Mouse (Mus musculus) heart, embryonic 15.5 days (tissue): ENCODE measurements around the gene Acot12. TPM values are rescaled to one million over a fixed set of nuclear protein-coding genes. Genes with fewer than 3 reads are reported as not detected.
A peak's percentile ranks its signal among the peaks of the same experiment; 100 is the strongest.

Experiments
- ATAC-seq: fragments of 200-750 bp; cut with Nextera tagmentation; replicated peaks from 2 replicates; pipeline ENCODE4 v1.8.0; 2017; ENCODE audit warnings: low read depth, moderate TSS enrichment; ENCODE audit not compliant: insufficient number of reproducible peaks, insufficient read depth, low FRiP score
- H3K27ac ChIP-seq: fragments of 300-500 bp; sonication (generic); 2 replicates; pipeline ENCODE4 v1.5.1; 2015; ENCODE audit warnings: mild to moderate bottlenecking, inconsistent platforms
- H3K27me3 ChIP-seq: fragments of 300-500 bp; sonication (generic); 2 replicates; pipeline ENCODE4 v1.6.1; 2015; ENCODE audit warnings: inconsistent platforms
- H3K36me3 ChIP-seq: fragments of 300-500 bp; sonication (generic); 2 replicates; pipeline ENCODE4 v1.6.1; 2015; ENCODE audit warnings: mild to moderate bottlenecking, inconsistent platforms
- H3K4me1 ChIP-seq: fragments of 300-500 bp; sonication (generic); replicated peaks from 2 replicates; pipeline ENCODE4 v1.6.1; 2015; ENCODE audit warnings: inconsistent platforms
- H3K4me2 ChIP-seq: fragments of 300-500 bp; sonication (generic); 2 replicates; pipeline ENCODE4 v1.6.1; 2015; ENCODE audit warnings: inconsistent platforms, mild to moderate bottlenecking, moderate library complexity
- H3K4me3 ChIP-seq: fragments of 300-500 bp; sonication (generic); 2 replicates; pipeline ENCODE4 v1.5.1; 2015; ENCODE audit warnings: mild to moderate bottlenecking, inconsistent platforms
- H3K9ac ChIP-seq: fragments of 300-500 bp; sonication (generic); 2 replicates; pipeline ENCODE4 v1.6.1; 2015; ENCODE audit warnings: mild to moderate bottlenecking, inconsistent platforms
- H3K9me3 ChIP-seq: fragments of 300-500 bp; sonication (generic); replicated peaks from 2 replicates; pipeline ENCODE4 v1.6.1; 2016; ENCODE audit warnings: inconsistent platforms
- WGBS: fragments of 180-500 bp; shearing (Covaris S2); methylation state at CpG from one replicate; pipeline ENCODE4 v1.1.7; 2015; ENCODE audit warnings: mixed read lengths; 5-methylcytosine and 5-hydroxymethylcytosine counted together
- polyA plus RNA-seq: library from polyadenylated mRNA; unstranded; fragments of >200 nt; fragmentation: Nextera tagmentation; extraction: Ambion mirVana; gene quantifications from 2 replicates; pipeline ENCODE4 v1.2.1, GENCODE M21; 2015

Gene Acot12
- polyA plus RNA-seq, 1 experiment from 2014 or later = 0.08 TPM

DNA sequence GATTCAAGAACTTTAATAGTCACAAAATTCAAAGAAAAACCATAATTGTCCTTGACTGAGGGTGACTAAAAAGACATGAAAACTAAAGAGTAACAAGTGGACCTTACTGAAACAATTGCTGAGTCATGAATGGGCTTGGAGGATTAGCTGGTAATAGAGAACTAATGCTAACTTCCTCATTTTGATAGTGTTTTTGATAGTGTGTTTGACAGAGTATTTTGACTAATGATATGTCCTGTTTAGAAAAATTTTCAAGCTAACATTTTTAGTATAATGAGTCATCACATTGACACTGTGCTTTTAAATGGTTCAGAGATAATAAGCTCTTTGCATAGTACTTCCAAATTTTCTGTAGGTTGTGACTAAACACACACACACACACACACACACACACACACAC lies 13.4 kb upstream of the Acot12 start:
- H3K9me3 ChIP-seq = no peaks in the 10 kb centered on the region
- no peak overlapping the region for H3K4me3 ChIP-seq
- H3K4me2 ChIP-seq = no peak overlapping the region
- no peaks in the 10 kb centered on the region for H3K4me1 ChIP-seq
- no peaks in the 10 kb centered on the region for H3K27me3 ChIP-seq
- no peak overlapping the region for H3K9ac ChIP-seq
- no peaks in the 10 kb centered on the region for H3K36me3 ChIP-seq
- ATAC-seq = no peak
- no peak overlapping the region for H3K27ac ChIP-seq

DNA sequence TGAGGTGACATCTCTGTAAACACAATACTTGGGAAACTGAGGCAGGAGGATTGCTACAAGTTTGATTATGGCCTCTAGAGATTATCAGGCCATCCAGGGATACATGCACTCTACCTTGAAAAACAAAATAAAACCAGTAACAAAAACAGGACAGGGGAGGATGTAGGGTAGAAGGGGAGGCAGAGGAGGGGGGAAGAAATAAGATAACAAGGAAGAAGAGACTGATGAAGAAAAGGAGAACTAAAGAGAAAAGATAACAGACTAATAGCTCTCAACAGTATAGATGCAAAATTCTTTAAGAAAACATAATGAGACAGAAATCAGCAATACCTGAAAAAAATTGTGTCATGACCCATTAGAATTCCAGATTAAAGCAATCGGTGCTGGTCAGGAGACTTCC lies 4.1 kb upstream of the Acot12 start:
- H3K36me3 ChIP-seq = no peaks in the 10 kb centered on the region

DNA sequence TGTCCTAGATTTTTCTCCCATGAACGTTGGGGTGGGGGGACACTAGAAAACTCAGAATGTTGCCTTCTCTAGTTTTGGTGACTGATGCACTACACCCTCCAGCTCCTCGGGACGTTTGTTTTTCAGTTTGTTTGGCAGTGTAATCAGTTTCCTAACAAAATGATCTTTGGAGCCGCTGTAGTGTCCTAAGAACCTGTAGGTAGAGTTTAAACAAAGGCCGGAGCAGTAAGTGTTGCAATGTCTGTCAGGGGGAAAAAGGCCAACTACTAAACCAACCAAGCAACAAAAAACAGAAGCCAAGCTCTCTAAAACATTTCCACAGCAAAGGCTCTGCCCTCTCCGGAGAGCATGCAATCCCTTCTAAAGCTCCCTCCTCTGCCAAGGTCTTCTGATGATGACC lies 461 bp upstream of the Acot12 start:
- H3K9me3 ChIP-seq = no peaks in the 10 kb centered on the region
- H3K4me1 ChIP-seq = peaks cover 11% of the 10 kb centered on the region
- H3K4me2 ChIP-seq = peak overlapping the region; percentile 88
- no peak for ATAC-seq
- peaks cover 12% of the 10 kb centered on the region for H3K27me3 ChIP-seq
- no peak overlapping the region for H3K27ac ChIP-seq
- WGBS = 73% methylated on average over 6 of the region's 6 CpGs
- H3K36me3 ChIP-seq = no peaks in the 10 kb centered on the region
- H3K9ac ChIP-seq = no peak overlapping the region
- peak overlapping the region; percentile 54 for H3K4me3 ChIP-seq

More for the DNA sequence above, 4.1 kb upstream of the Acot12 start:
- Histone ChIP-seq H3K27ac (no peak overlapping the region), H3K4me3 (no peak overlapping the region), H3K4me1 (peaks cover 11% of the 10 kb centered on the region), H3K9me3 (no peaks in the 10 kb centered on the region), H3K4me2 (no peak overlapping the region), H3K27me3 (peaks cover 12% of the 10 kb centered on the region), H3K9ac (no peak overlapping the region)
- ATAC-seq = no peak
- WGBS = 83% methylated on average over 1 of the region's 1 CpGs

DNA sequence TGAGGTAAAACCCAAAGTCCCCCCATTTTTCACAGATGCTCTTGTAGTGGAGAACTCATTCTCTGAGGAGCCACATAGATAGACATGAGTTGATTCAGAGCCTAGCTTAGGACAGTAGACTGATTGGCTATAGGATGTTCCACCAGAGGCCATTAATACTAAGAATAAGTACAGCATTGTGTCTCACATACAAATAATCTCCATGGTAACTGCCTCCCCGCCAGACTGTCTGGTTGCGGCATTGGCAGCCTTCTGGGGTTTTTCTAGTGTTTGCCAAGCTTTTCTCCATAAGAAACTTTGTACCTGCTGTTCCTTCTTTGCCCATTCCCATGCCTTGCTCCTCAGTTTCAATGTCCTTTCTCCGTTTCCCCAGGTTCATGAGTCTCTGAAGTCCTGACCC lies 1.9 kb downstream of the Acot12 start:
- Histone ChIP-seq H3K9ac (no peak overlapping the region), H3K4me1 (peaks cover 11% of the 10 kb centered on the region), H3K27ac (no peak overlapping the region), H3K4me2 (no peak overlapping the region), H3K36me3 (no peaks in the 10 kb centered on the region), H3K9me3 (no peaks in the 10 kb centered on the region), H3K4me3 (no peak overlapping the region), H3K27me3 (peaks cover 12% of the 10 kb centered on the region)
- 89% methylated on average over 3 of the region's 3 CpGs for WGBS
- ATAC-seq = no peak

DNA sequence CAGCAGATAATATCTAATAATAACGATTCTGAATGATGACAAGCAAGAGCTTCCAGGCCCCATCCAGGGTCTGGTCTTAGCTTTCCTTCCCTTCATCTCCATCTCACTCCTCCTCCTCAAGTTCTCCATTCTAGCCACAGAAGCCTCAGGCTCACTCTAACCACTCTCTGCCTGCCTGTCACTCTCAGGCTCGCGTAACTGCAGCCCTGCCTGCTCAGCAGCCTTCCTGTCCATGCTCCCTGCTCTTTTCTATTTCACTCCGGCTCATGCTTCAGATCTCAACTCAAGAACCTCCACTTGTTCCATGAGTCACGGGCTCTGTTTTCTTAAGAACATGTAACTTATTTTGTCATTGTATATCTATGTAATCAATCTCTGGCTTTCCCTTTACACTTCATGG lies 5.2 kb downstream of the Acot12 start:
- ATAC-seq = no peak
- H3K27ac ChIP-seq = no peak overlapping the region
- WGBS = 74% methylated on average over 5 of the region's 5 CpGs

DNA sequence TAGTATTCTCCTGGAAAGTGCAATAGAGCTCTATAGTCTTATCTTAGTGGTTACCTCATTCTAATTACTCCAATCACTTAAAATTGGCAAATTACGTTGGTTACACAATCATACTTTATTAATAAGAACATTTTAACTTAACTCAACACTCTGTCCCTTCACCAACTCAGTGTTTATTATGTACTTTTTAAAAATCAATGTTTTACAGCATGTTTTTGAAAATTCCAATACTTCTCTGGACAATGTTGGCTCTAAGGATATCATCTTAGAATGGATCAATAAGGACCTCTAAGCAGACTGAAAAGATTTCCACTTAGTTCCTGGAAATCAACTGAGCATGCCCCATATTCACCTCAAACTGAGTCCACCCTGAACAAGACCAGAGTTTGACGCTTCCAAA lies 7.1 kb downstream of the Acot12 start:
- Histone ChIP-seq H3K27ac (no peak overlapping the region), H3K36me3 (no peaks in the 10 kb centered on the region), H3K4me3 (no peak overlapping the region), H3K4me1 (no peaks in the 10 kb centered on the region), H3K9ac (no peak overlapping the region), H3K27me3 (no peaks in the 10 kb centered on the region), H3K9me3 (no peaks in the 10 kb centered on the region), H3K4me2 (no peak overlapping the region)
- no peak for ATAC-seq
- WGBS = 81% methylated on average over 2 of the region's 2 CpGs

More for the DNA sequence above, 5.2 kb downstream of the Acot12 start:
- peaks cover under 1% of the 10 kb centered on the region; the same call in 1 of the 2 replicates for H3K27me3 ChIP-seq
- H3K9ac ChIP-seq = no peak overlapping the region
- no peak overlapping the region for H3K4me2 ChIP-seq
- H3K36me3 ChIP-seq = no peaks in the 10 kb centered on the region
- peaks cover 6% of the 10 kb centered on the region for H3K4me1 ChIP-seq
- H3K9me3 ChIP-seq = no peaks in the 10 kb centered on the region
- no peak overlapping the region for H3K4me3 ChIP-seq

DNA sequence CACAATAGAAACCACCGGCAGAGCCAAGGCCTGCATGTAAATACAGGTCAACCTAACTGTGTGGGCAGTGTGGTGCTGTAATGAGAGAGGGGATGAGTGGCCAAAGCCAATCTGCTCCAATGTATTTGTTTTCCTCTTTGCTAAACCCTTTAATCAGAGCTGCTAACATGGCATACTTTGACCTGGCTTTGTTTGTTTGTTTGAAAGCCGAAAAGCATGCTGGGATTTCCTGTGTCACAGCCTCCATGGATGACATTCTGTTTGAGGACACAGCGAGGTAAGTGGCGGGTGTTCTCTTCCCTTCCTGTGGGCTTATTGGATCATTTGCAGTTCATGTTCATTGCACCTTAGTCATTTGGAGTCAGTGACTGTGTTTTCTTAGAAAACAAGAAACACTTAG lies 8.7 kb downstream of the Acot12 start:
- Histone ChIP-seq H3K9ac (no peak overlapping the region), H3K4me3 (no peak overlapping the region), H3K27me3 (no peaks in the 10 kb centered on the region), H3K27ac (no peak overlapping the region), H3K4me2 (no peak overlapping the region), H3K36me3 (no peaks in the 10 kb centered on the region), H3K9me3 (no peaks in the 10 kb centered on the region), H3K4me1 (no peaks in the 10 kb centered on the region)
- 75% methylated on average over 4 of the region's 4 CpGs for WGBS
- no peak for ATAC-seq

DNA sequence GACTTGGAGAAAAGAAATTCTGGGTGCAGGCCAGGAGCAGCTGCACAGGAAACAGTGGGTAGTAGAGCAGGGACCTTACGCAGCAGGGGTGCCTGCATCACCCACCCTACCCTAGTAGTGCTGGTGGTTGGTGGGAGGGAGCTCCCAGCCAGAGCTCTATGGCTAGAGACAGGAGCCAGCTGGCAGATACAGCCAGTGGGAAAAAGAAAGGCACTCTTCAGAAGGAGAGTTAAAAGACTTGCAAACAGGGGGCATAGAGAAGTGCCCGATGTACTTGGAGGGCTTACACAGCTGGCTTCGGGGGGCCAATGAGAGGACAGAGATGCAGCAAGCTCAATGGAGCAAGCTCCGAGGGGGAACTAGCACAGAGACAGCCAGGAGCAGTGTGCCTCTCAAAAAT lies 12.4 kb downstream of the Acot12 start:
- Histone ChIP-seq H3K27me3 (no peaks in the 10 kb centered on the region), H3K36me3 (no peaks in the 10 kb centered on the region), H3K9ac (no peak overlapping the region), H3K4me3 (no peak overlapping the region), H3K9me3 (no peaks in the 10 kb centered on the region), H3K4me2 (no peak overlapping the region), H3K4me1 (no peaks in the 10 kb centered on the region), H3K27ac (no peak overlapping the region)
- no peak for ATAC-seq
- WGBS = 44% methylated on average over 4 of the region's 4 CpGs

DNA sequence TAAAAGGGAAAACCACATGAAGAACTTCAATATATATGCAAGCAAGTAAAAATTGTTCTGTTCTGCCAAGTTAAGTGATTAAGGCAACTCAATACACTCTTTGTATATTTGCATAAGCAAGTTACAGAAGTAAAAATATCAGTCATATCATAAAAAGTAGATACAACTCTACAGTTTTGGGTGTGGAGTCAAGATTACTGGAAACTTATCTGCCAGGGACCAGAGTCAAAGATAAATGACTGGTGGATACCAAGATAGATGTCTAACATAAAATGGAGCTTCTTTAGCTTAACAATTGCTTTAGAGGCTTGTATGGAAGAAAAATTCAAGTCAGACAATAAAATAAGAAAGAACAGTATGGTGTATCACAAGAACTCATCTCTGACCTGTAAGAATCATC lies 13.4 kb downstream of the Acot12 start:
- no peak overlapping the region for H3K4me2 ChIP-seq
- ATAC-seq = no peak
- H3K27ac ChIP-seq = no peak overlapping the region
- H3K27me3 ChIP-seq = no peaks in the 10 kb centered on the region
- H3K9me3 ChIP-seq = no peaks in the 10 kb centered on the region
- H3K4me1 ChIP-seq = no peaks in the 10 kb centered on the region
- no peak overlapping the region for H3K4me3 ChIP-seq
- H3K36me3 ChIP-seq = no peaks in the 10 kb centered on the region
- H3K9ac ChIP-seq = no peak overlapping the region

DNA sequence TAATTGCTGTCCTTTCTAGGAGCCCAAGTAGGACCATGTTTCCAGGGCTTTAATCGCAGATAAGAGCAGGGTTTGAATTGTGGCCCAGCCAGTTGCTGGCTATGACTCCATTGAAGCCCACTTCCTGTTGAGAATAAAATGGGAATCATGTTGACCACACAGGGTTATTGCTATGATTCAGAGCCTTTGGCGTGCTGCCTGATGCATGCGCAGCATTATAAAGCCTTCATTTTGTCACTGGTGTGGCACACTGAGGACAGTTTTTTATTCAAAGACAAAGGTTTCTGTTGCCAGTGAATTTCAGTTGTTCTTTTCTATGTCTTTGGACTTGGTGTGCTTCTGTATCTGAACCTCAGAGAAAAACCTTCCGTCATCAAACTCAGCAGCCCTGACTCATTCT lies 14.9 kb downstream of the Acot12 start:
- no peaks in the 10 kb centered on the region for H3K9me3 ChIP-seq
- WGBS = 84% methylated on average over 4 of the region's 4 CpGs
- no peak overlapping the region for H3K9ac ChIP-seq
- H3K4me1 ChIP-seq = no peaks in the 10 kb centered on the region
- no peak for ATAC-seq
- no peaks in the 10 kb centered on the region for H3K36me3 ChIP-seq
- no peak overlapping the region for H3K4me2 ChIP-seq
- no peak overlapping the region for H3K27ac ChIP-seq
- no peaks in the 10 kb centered on the region for H3K27me3 ChIP-seq
- no peak overlapping the region for H3K4me3 ChIP-seq

DNA sequence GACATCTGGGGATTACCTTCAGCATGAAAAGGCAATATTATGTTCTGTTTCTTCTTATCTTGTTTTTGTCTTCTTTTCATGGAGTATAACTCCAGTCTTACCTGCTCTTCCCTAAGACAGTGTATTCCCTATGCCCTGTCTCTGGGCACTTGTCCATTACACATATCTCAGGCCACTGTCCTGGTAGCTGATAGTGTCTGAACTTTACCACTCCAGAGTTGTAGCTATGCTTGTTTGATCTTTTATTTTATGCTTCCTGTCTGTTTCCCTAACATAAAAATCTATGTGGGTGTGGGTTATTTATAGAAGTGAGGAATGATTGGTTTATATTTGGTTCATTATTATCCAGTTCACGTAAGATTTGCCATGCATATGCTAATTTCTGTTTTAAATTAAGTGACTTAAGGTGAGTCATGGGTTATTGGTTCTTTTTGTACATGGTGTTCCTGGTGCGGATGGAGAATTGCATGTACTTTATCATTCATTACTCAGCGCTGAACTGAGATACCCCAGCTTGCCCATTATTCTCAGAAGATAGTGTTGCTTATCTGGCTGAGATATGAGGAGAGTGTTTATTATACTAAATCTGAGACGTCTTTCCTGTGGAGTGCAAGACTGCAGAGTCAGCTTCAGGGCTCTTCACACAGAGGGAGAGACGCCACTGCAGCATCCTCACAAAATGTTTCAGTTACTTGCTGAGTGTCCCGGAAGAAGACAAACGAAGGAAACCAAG lies 17.2 kb downstream of the Acot12 start:
- H3K4me3 ChIP-seq = no peak overlapping the region
- no peaks in the 10 kb centered on the region for H3K9me3 ChIP-seq
- no peaks in the 10 kb centered on the region for H3K27me3 ChIP-seq
- no peak overlapping the region for H3K4me2 ChIP-seq
- no peaks in the 10 kb centered on the region for H3K4me1 ChIP-seq
- WGBS = 46% methylated on average over 7 of the region's 7 CpGs
- H3K9ac ChIP-seq = no peak overlapping the region
- no peaks in the 10 kb centered on the region for H3K36me3 ChIP-seq
- ATAC-seq = no peak
- H3K27ac ChIP-seq = no peak overlapping the region

DNA sequence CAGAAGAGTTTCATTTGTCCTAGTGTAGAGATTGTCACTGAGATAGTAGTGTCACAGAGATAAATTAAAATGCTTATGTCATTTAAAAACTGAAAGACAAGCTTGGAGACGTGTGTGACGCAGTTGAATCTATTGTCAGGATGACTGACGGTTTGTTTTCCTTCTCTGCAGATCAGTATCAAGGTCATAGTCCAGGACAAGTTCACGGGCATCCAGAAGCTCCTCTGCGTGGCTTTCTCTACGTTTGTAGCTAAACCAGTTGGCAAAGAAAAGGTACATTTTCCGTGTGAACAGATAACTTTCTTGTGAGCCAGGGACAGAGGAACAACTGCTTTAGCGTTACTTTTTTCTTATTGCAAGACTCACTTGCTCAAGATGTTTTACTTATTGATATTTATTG lies 18.5 kb downstream of the Acot12 start:
- WGBS = 58% methylated on average over 8 of the region's 8 CpGs
- Histone ChIP-seq H3K36me3 (no peaks in the 10 kb centered on the region), H3K4me3 (no peak overlapping the region), H3K27ac (no peak overlapping the region), H3K27me3 (no peaks in the 10 kb centered on the region), H3K4me1 (no peaks in the 10 kb centered on the region), H3K9me3 (no peaks in the 10 kb centered on the region), H3K9ac (no peak overlapping the region), H3K4me2 (no peak overlapping the region)
- ATAC-seq = no peak
